Mouse (Mus musculus) spleen, postnatal 10 days (tissue): ENCODE data around the gene Dlgap4.

ENCODE experiments used
- DNase-seq, 2 experiments: peaks; one replicate each; pipeline ENCODE4 v3.0.0; 2021 to 2022; ENCODE audit warnings: low spot score in 2 of 2

The Dlgap4 gene

GRCm38 (mm10) chr2:156658751-156659150 lies 45.2 kb downstream of the Dlgap4 start:
- DNase-seq, result peak in 1 of 2 experiments; percentile 36

DNA sequence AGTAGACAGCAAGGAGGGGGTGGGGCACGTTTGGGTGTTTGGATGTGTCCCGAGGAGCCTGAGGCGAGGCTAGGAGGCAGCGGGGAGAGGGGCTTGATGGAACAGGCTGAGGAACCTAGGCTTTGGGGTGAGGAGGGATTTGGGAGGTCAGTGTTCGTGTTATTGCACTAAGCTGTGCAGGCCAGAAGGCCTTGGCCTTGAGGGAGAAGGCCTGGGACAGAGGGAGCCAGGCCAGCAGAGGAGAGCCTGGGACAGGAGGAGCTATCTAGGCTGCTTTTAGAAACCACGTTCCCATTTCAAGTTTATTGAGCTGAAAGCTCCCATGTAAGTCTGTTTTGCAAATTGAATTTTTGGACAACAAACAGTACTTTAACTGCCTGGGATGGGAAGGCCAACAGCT lies 46.5 kb downstream of the Dlgap4 start:
- DNase-seq, result no peak

DNA sequence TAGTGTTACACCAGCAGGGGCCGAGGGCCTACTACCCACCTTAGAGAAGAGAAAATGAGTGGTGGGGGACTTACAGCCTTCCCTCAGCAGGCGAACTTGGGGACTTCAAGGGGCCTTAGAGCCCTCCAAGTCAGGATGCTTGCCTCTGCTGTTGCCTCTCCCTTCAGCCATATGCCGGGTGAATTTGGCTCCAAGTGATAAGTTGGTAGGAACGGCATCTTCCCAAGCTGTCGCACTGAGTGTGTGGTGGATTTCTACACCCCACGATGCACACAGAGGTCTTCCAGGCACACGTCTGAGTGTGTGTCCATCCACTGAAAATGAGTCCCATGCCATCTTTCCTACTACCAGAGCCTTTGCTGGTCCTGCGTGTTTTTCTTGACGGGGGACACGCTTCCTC lies 49.7 kb downstream of the Dlgap4 start:
- no peak for DNase-seq

DNA sequence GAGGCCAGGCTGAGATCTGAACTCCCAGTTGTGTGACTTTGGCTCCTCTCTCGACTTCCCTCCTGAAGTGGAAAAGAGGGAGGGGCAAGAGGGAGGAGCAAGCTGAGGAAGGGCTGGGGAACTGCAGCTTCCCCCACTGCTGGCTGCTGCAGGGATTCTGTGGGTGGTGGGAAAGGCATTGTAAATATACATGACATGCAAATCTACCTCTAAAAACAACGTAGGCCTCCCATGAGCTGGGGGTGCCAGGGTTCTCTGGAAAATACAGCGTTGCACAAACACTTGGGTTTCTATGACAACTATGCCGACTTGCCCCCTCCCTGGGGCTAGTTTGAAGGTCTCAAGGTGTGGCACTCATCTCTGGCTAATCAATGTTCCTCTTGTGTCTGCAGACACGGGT lies 50.9 kb downstream of the Dlgap4 start:
- no peak for DNase-seq

DNA sequence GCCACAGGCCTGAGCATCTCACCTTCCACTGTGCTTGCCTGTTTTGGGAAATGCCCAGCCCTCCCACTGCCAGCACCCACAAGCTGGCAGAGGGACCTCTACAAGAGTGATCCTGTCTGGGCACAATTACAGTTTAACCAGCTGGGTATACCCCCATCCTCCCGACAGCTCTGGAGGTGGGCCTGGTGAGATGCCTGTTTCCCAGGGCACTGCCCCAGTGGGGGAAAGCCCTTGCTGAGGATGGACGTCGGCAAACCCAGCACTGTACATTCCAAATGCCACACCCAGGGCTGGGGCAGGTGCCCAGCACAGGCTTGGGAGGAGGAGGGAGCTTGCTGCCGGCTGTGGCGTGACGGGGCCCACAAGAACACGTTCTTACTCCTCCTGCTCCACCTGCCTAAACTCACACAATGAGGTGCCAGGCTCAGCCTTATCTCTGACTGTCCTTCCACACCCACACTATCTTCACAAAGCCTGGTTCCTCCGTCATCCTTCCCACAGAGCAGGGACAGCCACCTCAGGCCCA lies 51.6 kb downstream of the Dlgap4 start:
- no peak for DNase-seq

- no peak for DNase-seq
Measured at GRCm38 (mm10) chr2:156665620-156666196, 52.2 kb downstream of the Dlgap4 start.

DNA sequence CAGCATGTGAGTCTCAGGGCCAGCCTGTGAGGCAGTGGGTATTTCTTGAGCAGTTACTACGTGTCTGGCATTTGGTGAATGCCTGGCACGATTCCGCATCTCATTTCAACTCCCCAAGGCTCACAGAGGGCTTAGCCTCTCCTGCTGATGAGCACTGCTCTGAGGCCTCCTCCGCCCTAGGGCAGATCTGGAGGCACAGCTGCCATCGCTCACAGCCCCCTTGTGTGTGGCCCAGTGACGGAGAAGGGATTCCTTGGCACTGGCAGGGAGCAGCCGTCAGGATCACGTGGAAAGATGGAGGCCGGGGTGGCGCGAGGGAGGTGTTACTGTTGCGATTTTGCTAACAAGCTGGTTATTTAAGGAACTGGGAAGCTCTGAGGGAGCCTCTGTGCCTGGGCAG lies 52.7 kb downstream of the Dlgap4 start:
- no peak for DNase-seq

DNA sequence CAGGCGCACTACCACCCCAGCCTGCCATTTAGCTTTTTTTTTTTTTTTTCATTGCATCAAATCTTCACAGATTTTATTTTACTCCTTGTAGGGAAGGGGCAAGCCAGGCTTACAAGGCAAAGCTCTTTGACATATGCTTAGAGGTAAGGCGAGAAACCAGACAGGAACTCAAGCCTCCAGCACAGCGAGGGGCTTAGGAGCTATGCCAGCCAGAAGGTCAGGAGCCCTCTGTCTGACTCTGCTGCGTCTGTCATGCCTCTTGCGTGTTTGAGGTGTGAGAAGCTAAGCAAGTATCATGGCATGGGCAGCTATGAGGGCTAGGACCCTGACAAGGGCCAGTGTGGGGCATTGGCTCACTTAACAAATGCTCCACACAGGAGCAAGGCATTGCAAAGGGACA lies 53.8 kb downstream of the Dlgap4 start:
- DNase-seq, result no peak

GRCm38 (mm10) chr2:156668625-156669024 lies 55.1 kb downstream of the Dlgap4 start:
- no peak for DNase-seq

- no peak for DNase-seq
Measured at GRCm38 (mm10) chr2:156673307-156673706, 59.8 kb downstream of the Dlgap4 start.

DNA sequence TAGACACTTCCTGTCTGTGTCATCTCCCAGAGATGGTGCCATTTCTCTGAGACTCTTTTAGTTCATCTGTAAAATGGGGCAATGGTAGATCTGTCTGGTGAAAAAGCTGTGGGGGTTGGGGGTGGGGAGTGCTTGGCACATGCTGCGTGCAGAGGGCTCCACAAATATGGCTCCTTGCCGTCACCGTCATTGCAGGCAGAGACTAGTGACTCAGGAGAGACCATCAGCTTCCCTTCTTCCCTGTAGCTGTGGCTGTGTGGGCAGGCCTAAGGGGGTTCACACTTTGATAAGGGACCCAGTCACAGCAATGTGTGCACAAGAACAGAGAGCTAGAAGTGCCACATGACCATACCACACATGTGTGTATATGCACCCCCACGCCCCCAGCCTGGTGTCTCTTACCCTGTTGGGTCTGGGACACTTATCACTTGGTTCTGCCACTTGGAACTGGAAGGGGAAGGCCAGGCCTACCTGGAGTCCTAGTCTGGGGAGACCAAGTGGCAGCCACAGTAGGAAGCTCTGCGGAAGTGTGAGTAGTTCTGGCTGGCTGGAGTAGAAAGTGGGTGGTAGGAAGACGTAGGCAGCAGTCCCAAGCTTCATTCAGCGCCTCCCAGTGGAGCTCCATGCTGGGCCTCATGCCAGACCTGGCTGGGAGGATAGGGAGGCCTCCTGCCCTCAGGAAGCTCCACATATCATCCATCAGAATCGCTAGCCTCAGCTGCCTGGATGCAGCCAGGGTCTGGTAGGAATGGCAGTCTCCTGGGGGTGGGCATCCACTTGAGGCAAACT lies 60.6 kb downstream of the Dlgap4 start:
- no peak for DNase-seq

DNA sequence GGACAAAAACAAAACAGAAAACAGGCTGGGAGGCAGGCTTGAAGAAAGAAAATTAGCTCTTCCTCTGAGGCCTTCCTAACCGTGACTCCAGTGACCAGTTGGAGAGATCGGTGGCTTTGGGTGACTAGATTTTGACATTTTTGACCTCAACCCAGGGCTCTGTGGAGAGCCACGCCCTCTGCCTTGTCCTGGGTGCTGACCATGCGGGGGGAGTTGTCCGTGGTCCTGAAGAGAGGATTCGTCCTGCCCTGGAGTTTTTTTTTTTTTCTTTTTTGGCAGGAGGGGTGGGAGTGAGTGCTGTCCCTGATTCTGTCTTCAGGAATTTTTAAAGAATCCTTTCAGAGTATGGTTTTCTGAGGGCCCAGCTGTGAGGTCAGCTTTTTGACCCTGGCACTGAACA lies 63.4 kb downstream of the Dlgap4 start:
- peak in 1 of 2 experiments; percentile 33 for DNase-seq

DNA sequence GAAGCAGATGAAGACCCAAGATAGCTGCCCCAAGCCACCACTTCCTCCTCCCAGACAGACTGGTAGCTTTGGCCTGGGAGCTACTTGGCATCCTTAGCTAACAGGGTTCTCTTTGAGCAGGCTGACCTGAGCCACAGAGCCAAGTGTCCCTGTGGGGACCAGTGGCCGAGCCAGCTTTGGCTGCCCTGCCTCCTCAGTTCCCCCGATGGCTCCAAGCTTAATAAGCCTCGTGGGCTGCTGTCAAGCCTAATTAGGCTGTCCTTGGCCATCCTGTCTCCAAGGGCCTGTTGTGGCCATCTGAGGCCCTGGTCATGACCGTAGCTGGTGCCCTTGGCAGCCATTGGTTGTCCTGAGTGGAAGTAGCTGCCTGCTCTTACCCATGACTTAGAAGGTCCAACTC lies 64.6 kb downstream of the Dlgap4 start:
- no peak for DNase-seq

DNA sequence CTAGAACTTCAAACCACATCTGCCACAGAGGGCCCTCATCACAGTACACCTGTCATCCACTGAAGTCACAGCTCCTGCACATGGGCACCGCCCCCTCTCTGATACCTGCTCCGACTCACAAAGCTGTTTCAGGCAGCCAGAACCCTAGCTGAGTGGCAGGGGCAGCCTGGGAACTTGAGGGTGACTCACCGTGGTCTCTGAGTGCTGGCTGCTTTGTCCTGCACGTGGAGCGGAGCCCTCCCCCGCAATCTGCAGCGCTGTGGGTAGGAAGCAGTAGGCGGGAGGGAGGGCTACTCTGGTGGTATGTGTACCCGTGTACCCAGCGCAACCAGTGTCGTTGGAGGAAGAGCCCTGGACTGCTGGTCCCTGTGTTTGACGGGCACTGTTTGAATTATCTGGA lies 69.5 kb downstream of the Dlgap4 start:
- DNase-seq, result no peak

DNA sequence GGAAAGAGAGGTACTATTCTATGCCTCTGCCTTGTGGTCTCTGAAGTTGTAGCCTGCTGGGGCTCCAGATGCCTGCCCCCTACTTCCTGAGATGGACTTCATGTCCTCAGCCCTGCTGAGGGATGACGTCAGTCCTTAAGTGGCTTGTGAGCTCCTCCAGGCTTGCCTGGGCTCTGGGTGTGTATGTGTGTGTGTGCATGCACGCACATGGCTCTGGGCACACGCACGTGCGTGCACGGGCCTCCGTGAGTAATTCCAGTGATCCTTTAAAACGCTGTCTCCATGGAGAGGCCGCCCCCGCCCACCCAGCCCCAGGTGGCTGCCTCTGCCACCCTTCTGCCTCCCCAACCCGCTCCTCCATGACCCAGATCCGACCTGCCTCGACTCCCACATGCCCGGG lies 72.5 kb downstream of the Dlgap4 start:
- no peak for DNase-seq

DNA sequence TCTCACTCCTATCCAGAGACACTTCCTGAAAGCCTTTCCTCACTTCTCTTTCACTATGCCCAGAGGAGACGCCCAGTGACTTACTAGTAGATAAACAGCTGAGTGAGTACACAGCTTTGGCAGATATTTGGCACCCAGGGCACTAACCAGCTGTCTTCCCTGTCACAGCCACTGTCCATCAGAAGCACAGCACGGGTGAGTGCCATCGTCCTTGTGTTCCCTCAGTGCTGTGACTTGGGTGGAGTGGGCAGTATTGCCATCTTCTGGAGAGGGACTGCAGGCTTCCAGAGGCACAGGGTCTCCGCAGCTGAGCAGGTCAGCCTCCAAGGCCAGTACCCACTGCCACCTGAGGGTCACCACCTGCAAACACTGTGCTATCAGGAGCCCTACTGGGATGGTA lies 73.2 kb downstream of the Dlgap4 start:
- DNase-seq, result no peak

DNA sequence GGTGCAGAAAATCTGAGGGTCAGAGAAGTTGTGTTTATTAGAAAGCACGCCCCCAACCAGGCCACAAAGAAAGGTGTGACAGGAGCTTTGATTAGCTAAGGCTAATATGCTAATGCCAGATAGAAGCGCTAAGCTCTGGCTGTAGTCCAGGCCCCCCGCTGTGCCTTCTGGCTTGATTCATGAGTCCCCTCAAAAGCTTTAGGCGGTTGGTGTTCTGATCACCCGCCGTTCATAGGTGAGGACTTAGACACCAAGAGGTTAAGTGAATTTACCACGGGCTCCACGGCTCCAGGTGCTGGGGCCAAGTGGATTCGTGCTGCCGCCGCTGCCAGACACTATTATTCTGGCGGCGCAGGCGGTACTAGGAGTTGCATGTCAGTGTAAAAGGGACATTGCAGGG lies 75.1 kb downstream of the Dlgap4 start:
- DNase-seq, result no peak

- DNase-seq, result no peak
Measured at GRCm38 (mm10) chr2:156690833-156691232, 77.3 kb downstream of the Dlgap4 start.

DNA sequence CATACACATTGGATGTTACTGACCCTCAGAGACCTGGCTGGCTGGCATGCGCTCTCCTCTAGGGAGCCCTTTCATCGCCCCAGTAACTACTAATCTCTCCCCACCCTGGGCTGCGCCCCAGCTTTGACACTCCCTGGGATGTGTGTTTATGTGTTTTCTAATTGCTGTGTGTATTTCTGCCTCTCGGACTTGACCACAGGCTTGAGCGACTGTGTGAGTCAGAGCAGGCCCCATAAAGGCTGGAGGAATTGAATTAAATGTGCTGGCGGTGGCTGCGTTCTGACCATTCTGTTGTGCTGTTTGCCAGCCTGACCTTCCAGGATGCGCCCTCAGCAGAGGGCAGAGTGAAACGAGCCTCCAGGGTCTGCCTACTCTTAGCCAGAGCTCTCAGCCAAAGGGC lies 78.2 kb downstream of the Dlgap4 start:
- DNase-seq, result no peak

DNA sequence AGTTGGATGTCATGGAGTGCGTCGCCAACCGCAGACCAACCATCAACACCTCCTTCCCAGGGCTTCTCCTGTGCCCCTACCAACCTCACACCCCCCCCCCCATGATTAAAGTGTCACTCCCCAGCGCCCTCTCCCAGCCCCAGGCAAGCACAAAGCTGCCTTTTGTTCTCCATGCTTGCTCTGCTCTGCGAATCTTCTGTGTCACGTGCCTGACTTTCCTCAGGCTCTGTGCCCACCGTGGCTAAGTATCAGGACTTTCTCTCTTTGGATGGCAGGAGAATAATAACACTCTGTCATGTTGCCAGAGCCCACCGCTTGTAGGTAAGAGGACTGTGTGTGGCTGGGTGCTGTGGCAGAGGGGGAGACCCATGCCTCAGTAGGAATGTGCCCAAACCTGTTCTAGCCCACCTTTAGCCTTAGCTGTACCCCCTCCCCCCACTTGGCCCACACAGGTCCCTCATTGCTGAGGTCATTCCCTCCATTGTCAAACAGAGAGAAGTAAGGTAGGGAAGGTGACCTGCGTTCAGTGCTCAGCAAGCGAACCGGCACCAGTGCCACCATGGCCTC lies 79.8 kb downstream of the Dlgap4 start:
- DNase-seq, result no peak

- DNase-seq, result no peak
Measured at GRCm38 (mm10) chr2:156697261-156697660, 83.8 kb downstream of the Dlgap4 start.

DNA sequence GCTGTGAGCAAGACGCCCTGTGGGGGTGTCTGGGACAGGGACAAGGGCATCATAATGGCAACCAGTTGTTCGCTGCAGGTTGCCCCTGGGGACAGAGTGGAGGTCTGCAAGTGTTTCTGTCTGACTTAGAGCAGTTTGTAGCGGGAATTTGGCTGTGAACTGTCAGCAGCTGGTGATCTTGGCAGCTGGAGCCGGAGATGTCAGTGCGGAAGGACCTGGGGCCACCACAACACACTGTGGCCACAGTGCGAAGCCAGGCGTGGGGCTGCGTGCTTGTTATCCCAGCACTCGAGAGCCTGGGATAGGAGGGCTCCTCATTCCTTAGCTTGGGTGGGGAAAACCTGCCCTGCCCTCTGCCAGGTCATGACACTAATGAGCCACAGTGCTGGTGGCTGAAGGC lies 84.7 kb downstream of the Dlgap4 start:
- DNase-seq, result no peak

- DNase-seq, result peak; percentile 80 to 85
Measured at GRCm38 (mm10) chr2:156705473-156705872, 92.0 kb downstream of the Dlgap4 start.
